Mouse (Mus musculus) megakaryocyte progenitor cell, adult 5-6 weeks (primary cell): ENCODE measurements at regions not wholly inside any gene's neighbourhood (a gene's known extent, or its start where the extent isn't known, plus 50 kb on each side); places are given as distances from the start of the nearest gene placed in this dataset.

Experiments
- ATAC-seq: replicated peaks from 2 replicates; pipeline ENCODE4 v1.8.0; 2016; ENCODE audit warnings: mild to moderate bottlenecking, moderate TSS enrichment, inconsistent platforms; ENCODE audit not compliant: poor library complexity

DNA sequence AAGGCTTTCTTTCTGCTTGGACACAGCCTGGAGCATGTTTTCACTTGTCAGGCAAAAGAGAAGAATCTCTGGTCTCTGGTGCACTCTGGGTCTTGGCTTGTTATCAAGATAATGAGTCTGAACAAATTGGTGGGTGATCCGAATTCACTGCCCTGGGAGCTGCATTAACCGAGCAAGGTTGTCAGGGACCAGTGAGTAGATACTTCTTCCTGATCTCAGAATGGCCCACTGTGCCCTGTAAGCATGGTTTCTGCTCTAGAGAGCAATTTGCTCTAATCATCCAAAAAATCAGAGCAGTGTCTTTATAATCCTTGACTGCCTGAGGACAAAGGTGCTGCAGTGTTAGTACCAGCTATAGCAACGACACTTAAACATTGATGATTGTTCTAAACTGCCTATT lies 97.2 kb upstream of the 1500015O10Rik start:
- ATAC-seq: no peak

DNA sequence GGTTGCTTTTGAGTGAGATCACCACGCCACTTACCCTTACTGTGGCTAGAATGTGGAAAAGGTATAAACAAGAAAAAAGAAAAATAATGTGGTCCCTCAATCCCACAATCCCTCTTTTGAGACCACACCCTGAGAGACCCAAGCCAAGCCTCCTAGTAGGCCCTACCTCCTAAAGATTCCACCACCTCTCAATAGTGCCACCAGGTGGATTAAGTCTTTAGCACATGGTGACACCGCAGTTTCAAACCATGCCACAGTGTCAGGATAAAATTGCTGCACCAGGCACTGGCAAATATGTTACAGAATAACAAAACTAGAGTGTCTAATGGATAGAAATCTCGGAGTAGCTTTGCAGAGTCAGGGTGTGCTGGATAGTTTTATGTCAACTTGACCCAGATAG lies 94.7 kb upstream of the 1500015O10Rik start:
- ATAC-seq: peak; percentile 92

DNA sequence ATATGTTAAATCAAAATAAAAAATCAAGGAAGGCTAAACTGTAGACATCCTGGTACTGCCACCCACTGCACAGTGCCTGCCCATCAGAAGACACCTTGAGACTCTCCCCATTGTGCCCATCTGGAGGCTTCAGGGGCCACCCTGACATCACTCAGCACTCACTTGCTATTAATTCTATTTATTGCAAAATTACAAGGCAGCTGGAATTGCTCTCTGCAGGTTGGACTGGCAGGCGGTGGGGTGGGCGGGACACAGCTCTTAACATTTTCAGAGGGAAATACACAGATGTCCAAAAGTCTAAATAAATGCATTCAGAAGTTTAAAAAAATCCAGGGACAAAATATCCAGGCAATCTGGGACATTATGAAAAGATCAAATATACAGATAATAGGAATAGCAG lies 92.4 kb upstream of the 1500015O10Rik start:
- ATAC-seq: no peak

- ATAC-seq: no peak
Observed at GRCm38 (mm10) chr1:43672031-43672430, 58.4 kb upstream of the 1500015O10Rik start.
